Mouse (Mus musculus): ENCODE data around the gene Ubl4b.

DNA sequence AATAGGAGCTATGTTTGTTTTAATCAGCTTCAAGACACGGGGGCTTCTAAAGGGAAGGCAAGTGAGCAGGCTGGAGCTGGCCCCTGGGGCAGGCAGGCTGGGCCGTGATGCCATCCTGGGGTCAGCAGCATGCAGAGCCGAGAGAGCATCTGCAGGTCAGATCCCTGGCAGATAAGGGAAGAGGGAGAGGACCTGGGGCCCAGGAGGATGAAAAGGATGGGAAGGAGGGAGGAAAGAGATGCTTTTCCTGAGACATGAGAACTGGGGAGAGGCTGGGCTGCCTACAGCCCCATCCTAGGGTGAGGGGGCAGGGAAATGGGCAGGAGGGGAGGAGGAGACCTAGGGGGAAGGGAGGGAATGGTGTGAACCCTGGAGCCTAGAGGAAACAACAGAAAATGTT, 10.5 kb upstream of the Ubl4b start:
- no peak for TF ChIP-seq GATA1 (IDR thresholded peaks at IDR 0.05; ENCODE audit: borderline replicate concordance, low read length)
- TF ChIP-seq FLI1 (IDR thresholded peaks at IDR 0.05; ENCODE audit: low read length): no peak

Data from megakaryocyte, embryonic 14.5 days (primary cell).